Mouse (Mus musculus) subcutaneous adipose tissue, adult 2 months (tissue): ENCODE results near the gene Muc16. TPM values are rescaled to one million over a fixed set of nuclear protein-coding genes. Genes with fewer than 3 reads are reported as not detected.

Experiments used
- polyA plus RNA-seq: library from polyadenylated mRNA; depleted of rRNA; stranded (reverse); fragments of >200 nt; gene quantifications from 2 replicates; pipeline ENCODE4 v1.2.3, GENCODE M21; 2012; ENCODE audit warnings: low replicate concordance; rRNA removed

Muc16 gene
- 1.9 and 3.1 TPM in 2 replicates for polyA plus RNA-seq

GRCm38 (mm10) chr9:18674480-18675154 is at the start of gene Muc16:
Gene Muc16, minus strand, starts transcription at chr9:18674530.

DNA sequence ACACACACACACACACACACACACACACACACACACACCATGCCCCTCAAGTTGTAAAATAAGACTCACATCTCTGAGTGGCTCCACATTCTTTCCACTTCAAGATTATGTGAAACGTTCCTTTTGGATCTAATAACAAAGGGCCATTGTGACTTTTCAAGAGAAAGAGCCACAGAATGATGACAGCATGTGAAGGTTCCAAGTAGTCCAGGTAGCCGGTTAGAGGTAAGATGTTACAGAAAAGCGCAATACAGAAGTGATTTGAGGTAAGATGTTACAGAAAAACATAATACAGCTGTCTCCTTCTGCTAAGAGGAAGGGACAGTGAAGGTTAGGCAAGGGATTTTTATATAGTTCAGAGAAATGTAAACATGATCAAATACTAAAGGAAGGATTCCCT is 196.2 kb downstream of the Muc16 start, which contains the start of the genes Zfp558 and Mbd3l1:
Gene Zfp558, minus strand, starts transcription at position 101 of the 400 bp plus-strand sequence.
Gene Mbd3l1, plus strand, starts transcription at position 192 of the 400 bp plus-strand sequence.

Other genes with a start within 250 kb of the Muc16 start
- not detected in 2 replicates for gene Mbd3l2, start 243.9 kb downstream of the Muc16 start, polyA plus RNA-seq
- gene Zfp558, start 196.3 kb downstream of the Muc16 start, polyA plus RNA-seq, result 0.42 and 0.82 TPM in 2 replicates
- gene Mbd3l1, start 196.2 kb downstream of the Muc16 start, polyA plus RNA-seq, result not detected in 2 replicates
- not detected in 2 replicates for gene Olfr24, start 89.5 kb upstream of the Muc16 start, polyA plus RNA-seq
- gene Olfr828, start 145.0 kb upstream of the Muc16 start, polyA plus RNA-seq, result not detected in 2 replicates
- not detected in 2 replicates for gene Olfr829, start 180.4 kb upstream of the Muc16 start, polyA plus RNA-seq
- not detected in 2 replicates for gene Olfr830, start 200.2 kb upstream of the Muc16 start, polyA plus RNA-seq